Mouse (Mus musculus): Measurements from ENCODE around the gene Nptxr. TPM values are rescaled to one million over a fixed set of nuclear protein-coding genes. Genes with fewer than 3 reads are reported as not detected.
A peak's percentile ranks its signal among the peaks of the same experiment; 100 is the strongest.

Nptxr gene
- polyA plus RNA-seq, 1 experiment = 88.0 TPM

DNA sequence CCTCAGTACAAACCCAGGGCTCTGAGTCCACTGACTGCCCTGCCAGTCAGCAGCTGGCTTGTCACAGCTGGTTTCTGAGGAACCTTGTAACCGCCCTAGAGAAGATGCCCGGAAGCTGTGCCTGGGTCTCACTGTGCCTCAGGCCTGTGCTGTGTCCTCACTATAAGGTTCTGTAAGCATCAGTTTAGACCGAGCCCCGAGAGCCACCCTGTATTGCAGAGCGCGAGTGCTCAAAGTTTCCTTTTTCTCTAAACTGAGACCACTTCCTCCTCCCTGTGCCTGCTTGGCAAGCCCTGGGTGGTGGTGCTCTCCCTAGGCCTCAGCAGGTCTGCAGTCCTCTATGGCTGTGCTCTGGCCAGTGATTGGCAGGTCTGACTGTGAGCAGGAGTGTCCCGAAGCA is 55.4 kb downstream of the Nptxr start:
- Histone ChIP-seq H3K4me1 (ENCODE audit: control insufficient read depth, insufficient read depth, low read length) (0 out of 2 replicates have a peak, but pooled peaks cover 2% of the 10 kb centered on the region), H3K4me3 (replicated peaks; ENCODE audit: insufficient read depth, low read depth, low read length) (no peak overlapping the region), H3K27ac (ENCODE audit: insufficient read depth, low read length) (no peak overlapping the region), H3K27me3 (ENCODE audit: control insufficient read depth, insufficient read depth, low read length) (no peaks in the 10 kb centered on the region)
- no peak for TF ChIP-seq POLR2A (IDR thresholded peaks at IDR 0.05; ENCODE audit: borderline replicate concordance, insufficient read depth, low read length)
- no peak for TF ChIP-seq CTCF (IDR thresholded peaks at IDR 0.05; ENCODE audit: borderline replicate concordance, insufficient read depth, low read depth, low read length)
- 91% methylated on average over 7 of the region's 7 CpGs for WGBS
- no peak for DNase-seq

DNA sequence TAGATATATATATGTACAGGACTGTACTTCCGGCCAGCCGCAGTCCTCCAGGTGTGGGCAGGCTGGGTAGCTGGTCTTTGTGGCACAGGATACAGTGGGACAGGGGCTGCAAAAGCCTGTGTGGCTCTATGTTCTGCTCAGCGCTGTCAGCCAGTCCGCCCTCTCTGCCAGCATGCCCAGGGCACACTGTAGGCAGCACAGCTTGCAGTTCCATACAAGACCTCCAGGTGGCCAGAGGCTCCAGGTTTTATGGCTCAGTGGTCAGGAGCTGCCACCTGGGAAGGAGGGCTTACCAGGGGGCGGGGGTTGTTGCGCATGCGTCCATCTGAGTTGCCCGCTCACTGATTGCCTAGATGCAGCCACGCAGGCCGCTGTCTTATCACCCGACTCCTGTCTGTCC is 56.6 kb downstream of the Nptxr start:
- Histone ChIP-seq H3K4me3 (replicated peaks; ENCODE audit: insufficient read depth, low read depth, low read length) (no peak overlapping the region), H3K27me3 (ENCODE audit: control insufficient read depth, insufficient read depth, low read length) (no peaks in the 10 kb centered on the region), H3K4me1 (ENCODE audit: control insufficient read depth, insufficient read depth, low read length) (no peaks in the 10 kb centered on the region), H3K27ac (ENCODE audit: insufficient read depth, low read length) (no peak overlapping the region)
- no peak for TF ChIP-seq POLR2A (IDR thresholded peaks at IDR 0.05; ENCODE audit: borderline replicate concordance, insufficient read depth, low read length)
- TF ChIP-seq CTCF (IDR thresholded peaks at IDR 0.05; ENCODE audit: borderline replicate concordance, insufficient read depth, low read depth, low read length) = peak; percentile 53; the same call in 1 of the 2 replicates
- 61% methylated on average over 11 of the region's 11 CpGs for WGBS
- DNase-seq = no peak

DNA sequence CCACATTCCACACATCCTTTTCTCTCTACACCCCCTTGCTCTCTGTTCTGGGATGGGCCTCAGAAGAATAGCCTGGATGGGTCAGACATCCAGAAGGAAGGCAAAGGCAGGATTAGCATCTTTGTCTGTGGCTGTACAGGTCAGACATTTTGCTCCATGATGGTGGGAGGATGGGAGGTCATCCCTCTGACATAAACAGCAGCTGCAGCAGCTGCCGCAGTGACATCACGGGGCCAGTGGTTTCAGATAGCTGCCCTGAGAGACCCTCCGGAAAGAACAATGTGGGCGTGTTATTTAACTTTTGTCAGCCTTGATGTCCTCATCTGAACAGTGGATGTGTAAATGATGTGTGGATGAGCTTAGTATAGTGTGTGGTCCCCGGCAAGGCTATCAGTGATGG is 58.7 kb downstream of the Nptxr start:
- no peak overlapping the region for H3K27ac ChIP-seq (ENCODE audit: insufficient read depth, low read length)
- DNase-seq = no peak
- H3K4me1 ChIP-seq (ENCODE audit: control insufficient read depth, insufficient read depth, low read length) = peaks cover 6% of the 10 kb centered on the region
- TF ChIP-seq POLR2A (IDR thresholded peaks at IDR 0.05; ENCODE audit: borderline replicate concordance, insufficient read depth, low read length) = no peak
- no peak for TF ChIP-seq CTCF (IDR thresholded peaks at IDR 0.05; ENCODE audit: borderline replicate concordance, insufficient read depth, low read depth, low read length)
- 90% methylated on average over 5 of the region's 5 CpGs for WGBS
- H3K27me3 ChIP-seq (ENCODE audit: control insufficient read depth, insufficient read depth, low read length) = no peaks in the 10 kb centered on the region
- H3K4me3 ChIP-seq (replicated peaks; ENCODE audit: insufficient read depth, low read depth, low read length) = no peak overlapping the region

DNA sequence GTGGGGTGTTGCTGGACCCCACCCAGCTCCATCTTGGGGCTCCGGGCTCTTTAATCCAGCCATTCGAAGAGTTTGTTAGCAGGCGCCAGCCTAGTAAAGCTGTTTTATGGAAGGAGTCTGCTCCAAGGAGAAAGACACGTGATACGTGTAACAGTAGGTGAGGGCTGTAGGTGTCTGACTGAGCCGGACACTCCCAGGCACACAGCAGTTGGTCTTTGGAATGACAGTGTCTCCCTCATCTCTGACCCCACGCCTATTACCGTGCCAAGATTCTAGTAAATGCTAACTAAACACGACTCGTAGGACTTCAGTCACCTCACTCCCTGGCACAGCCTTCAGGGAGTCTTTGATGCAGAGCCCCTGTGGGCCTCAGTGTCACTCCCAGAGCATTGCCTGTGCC is 59.3 kb downstream of the Nptxr start:
- H3K27ac ChIP-seq (ENCODE audit: insufficient read depth, low read length) = no peak overlapping the region
- 68% methylated on average over 10 of the region's 10 CpGs for WGBS
- TF ChIP-seq CTCF (IDR thresholded peaks at IDR 0.05; ENCODE audit: borderline replicate concordance, insufficient read depth, low read depth, low read length) (no peak), POLR2A (IDR thresholded peaks at IDR 0.05; ENCODE audit: borderline replicate concordance, insufficient read depth, low read length) (no peak)
- DNase-seq = no peak
- H3K27me3 ChIP-seq (ENCODE audit: control insufficient read depth, insufficient read depth, low read length) = no peaks in the 10 kb centered on the region
- H3K4me1 ChIP-seq (ENCODE audit: control insufficient read depth, insufficient read depth, low read length) = peaks cover 12% of the 10 kb centered on the region
- no peak overlapping the region for H3K4me3 ChIP-seq (replicated peaks; ENCODE audit: insufficient read depth, low read depth, low read length)

DNA sequence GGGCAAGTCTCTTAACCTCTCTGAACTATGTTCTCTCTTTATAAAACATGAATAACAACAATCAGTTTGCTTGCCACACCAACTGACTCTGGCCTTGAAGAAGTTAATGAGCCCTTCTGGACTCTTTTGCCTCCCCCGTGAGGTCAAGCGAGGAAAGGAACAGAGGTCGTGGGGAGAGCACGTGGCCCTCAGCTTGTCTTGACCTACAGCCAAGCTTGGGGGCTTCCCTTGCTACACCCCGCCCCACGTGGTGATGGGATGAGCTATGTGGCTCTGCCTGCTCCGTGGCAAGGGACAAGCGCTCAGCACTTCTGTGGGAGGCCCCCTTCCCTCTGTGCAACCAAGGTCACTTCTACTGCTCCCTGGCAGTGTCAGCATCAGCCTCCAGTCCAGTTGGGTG is 59.8 kb downstream of the Nptxr start:
- no peaks in the 10 kb centered on the region for H3K27me3 ChIP-seq (ENCODE audit: control insufficient read depth, insufficient read depth, low read length)
- TF ChIP-seq POLR2A (IDR thresholded peaks at IDR 0.05; ENCODE audit: borderline replicate concordance, insufficient read depth, low read length) (no peak), CTCF (IDR thresholded peaks at IDR 0.05; ENCODE audit: borderline replicate concordance, insufficient read depth, low read depth, low read length) (no peak)
- no peak for DNase-seq
- 47% methylated on average over 8 of the region's 8 CpGs for WGBS
- no peak overlapping the region for H3K4me3 ChIP-seq (replicated peaks; ENCODE audit: insufficient read depth, low read depth, low read length)
- peaks cover 13% of the 10 kb centered on the region for H3K4me1 ChIP-seq (ENCODE audit: control insufficient read depth, insufficient read depth, low read length)
- H3K27ac ChIP-seq (ENCODE audit: insufficient read depth, low read length) = no peak overlapping the region

DNA sequence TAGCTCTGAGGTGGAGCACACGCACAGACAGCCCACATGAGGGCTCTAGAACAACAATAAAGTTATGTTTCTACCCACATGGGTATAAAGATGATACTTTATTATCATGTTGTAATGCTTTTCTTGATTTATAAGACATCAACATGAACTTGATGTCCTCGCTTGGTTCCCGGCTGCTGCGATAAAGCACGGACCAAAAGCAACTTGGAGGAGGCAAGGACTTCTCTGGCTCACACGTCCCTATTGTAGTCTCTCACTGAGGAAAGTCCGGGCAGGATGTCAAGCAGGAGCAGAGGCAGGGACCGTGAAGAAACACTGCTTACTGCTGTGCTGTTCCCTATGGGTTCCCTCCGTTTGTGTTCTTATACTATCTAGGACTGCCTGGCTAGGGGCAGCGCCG is 60.6 kb downstream of the Nptxr start:
- Histone ChIP-seq H3K4me1 (ENCODE audit: control insufficient read depth, insufficient read depth, low read length) (peaks cover 19% of the 10 kb centered on the region), H3K4me3 (replicated peaks; ENCODE audit: insufficient read depth, low read depth, low read length) (no peak overlapping the region), H3K27me3 (ENCODE audit: control insufficient read depth, insufficient read depth, low read length) (no peaks in the 10 kb centered on the region), H3K27ac (ENCODE audit: insufficient read depth, low read length) (no peak overlapping the region)
- DNase-seq = no peak
- TF ChIP-seq CTCF (IDR thresholded peaks at IDR 0.05; ENCODE audit: borderline replicate concordance, insufficient read depth, low read depth, low read length) = no peak
- TF ChIP-seq POLR2A (IDR thresholded peaks at IDR 0.05; ENCODE audit: borderline replicate concordance, insufficient read depth, low read length) = no peak
- WGBS = 88% methylated on average over 11 of the region's 11 CpGs

DNA sequence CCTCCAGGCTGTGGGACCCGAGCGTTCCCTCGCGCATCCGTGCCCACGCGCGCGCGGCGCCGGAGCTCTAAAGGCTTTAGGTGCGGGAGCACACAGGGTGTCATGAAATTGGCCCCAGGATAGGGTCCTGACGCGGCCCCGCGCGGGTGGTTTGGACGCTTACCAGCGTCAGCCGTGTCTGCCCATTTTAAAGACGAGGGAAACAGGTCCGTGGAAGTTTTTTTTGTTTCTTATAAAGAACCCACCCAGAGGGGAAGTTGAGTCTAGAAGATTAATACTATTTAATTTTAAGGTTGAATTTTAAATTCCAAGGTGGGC is 61.9 kb downstream of the Nptxr start:
- no peaks in the 10 kb centered on the region for H3K27me3 ChIP-seq (ENCODE audit: control insufficient read depth, insufficient read depth, low read length)
- under 1% methylated on average over 23 of the region's 23 CpGs for WGBS
- peak overlapping the region; percentile 81 for H3K27ac ChIP-seq (ENCODE audit: insufficient read depth, low read length)
- TF ChIP-seq POLR2A (IDR thresholded peaks at IDR 0.05; ENCODE audit: borderline replicate concordance, insufficient read depth, low read length) = peak; percentile 38; the same call in 1 of the 2 replicates
- TF ChIP-seq CTCF (IDR thresholded peaks at IDR 0.05; ENCODE audit: borderline replicate concordance, insufficient read depth, low read depth, low read length) = no peak
- peaks cover 26% of the 10 kb centered on the region for H3K4me1 ChIP-seq (ENCODE audit: control insufficient read depth, insufficient read depth, low read length)
- no peak for DNase-seq
- peak overlapping the region; percentile 97 for H3K4me3 ChIP-seq (replicated peaks; ENCODE audit: insufficient read depth, low read depth, low read length)

DNA sequence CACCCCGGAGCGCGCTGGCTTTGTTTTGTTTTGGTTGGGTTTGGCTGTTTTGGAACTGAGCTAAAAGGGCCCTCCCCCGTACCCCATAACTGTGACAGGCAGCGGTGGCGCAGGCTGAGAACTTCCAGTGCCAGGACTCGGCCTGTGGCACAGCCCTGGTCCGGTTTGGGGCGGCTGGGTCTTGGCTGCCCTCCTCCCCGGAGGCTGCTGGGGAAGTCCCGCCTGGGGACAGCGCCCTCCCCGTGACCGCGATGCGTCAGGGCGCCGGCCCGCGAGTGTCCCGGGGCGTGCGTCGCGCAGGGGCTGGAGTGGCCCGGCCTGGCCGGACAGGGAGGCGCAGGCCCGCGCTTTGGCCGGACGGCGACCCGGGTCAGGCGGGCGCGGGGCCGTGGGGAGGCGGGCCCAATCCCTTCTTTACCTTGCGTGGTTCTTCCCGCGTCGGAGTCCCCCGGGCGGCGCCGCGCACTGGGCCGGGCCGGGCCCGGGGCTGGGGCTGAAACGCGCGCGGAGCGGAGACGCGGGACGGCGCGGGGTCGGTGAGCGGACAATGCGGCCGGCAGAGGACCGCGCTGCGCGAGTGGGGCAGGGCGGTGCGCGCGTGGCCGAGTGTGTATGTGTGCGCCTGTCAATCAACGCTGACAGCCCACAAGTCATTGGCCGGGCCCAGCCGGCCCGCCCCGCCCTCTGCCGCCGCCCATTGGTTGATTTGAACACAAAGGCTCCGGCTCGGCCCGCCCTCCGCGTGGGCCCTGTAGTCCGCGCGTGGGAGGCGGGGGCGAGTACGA is 62.5 kb downstream of the Nptxr start, which contains the start of gene Sun2:
Sun2 (minus strand) TSS at position 616 of the 785 bp plus-strand sequence.
- peak; percentile 62 for TF ChIP-seq POLR2A (IDR thresholded peaks at IDR 0.05; ENCODE audit: borderline replicate concordance, insufficient read depth, low read length)
- TF ChIP-seq CTCF (IDR thresholded peaks at IDR 0.05; ENCODE audit: borderline replicate concordance, insufficient read depth, low read depth, low read length) = no peak
- 1% methylated on average over 93 of the region's 93 CpGs for WGBS
- peak within 1 kb of the TSS; percentile 97 for H3K4me3 ChIP-seq (replicated peaks; ENCODE audit: insufficient read depth, low read depth, low read length)
- DNase-seq = peak; percentile 95 to 96
- peak within 1 kb of the TSS; percentile 81 for H3K27ac ChIP-seq (ENCODE audit: insufficient read depth, low read length)
- H3K4me1 ChIP-seq (ENCODE audit: control insufficient read depth, insufficient read depth, low read length) = peaks cover 26% of the 10 kb centered on the region
- no peaks in the 10 kb centered on the region for H3K27me3 ChIP-seq (ENCODE audit: control insufficient read depth, insufficient read depth, low read length)

Data from cerebellum, adult 2 months (tissue).